Mouse (Mus musculus) erythroblast, embryonic 14.5 days (primary cell): ENCODE results near the gene Zfp658.

Experiments
- GATA1 ChIP-seq: IDR thresholded peaks from 2 replicates; pipeline ENCODE4 v1.6.1; 2012; ENCODE audit warnings: low read length, inconsistent platforms, mixed read lengths
- TAL1 ChIP-seq: IDR thresholded peaks from 3 replicates; pipeline ENCODE4 v1.6.1; 2012; ENCODE audit warnings: low read length, inconsistent platforms, mixed read lengths

DNA sequence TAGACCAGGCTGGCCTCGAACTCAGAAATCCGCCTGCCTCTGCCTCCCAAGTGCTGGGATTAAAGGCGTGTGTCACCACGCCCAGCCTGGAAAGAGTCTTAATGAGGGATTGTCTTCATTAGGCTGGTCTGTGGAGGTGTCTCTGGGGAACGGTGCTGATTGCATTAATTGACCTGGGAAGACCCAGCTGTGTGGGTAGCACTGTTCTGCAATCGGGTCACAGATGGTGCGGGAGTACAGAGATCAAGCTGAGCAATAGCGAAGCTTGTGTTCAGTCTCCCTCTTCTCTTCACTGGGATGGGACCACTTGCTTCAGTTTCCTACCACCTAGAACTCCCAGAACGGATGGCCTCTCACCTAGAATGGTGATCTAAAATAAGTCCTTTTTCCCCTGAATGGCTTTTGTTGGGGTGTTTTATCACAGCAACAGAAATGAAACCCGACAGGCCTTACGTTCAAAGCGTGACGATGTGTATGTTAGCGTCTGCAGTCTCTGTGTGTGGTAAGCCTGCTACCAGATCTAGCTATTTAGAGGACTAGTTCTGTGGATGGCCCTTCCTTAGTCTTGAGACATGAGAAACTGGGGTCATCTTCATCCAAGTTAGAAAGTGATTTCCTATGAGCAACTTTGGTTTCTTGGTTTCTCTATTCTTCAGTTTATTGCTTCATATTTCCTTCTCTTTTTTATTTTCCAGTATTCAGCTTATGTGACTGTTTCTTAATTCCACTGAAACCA is 51.9 kb downstream of the Zfp658 start:
- TF ChIP-seq GATA1 = no peak
- TF ChIP-seq TAL1 = no peak
